Mouse (Mus musculus): Measurements from ENCODE around the gene Tubgcp6. TPM values are rescaled to one million over a fixed set of nuclear protein-coding genes. Genes with fewer than 3 reads are reported as not detected.

Tubgcp6 gene
- polyA plus RNA-seq, 2 experiments: 6.3 to 12.0 TPM

GRCm38 (mm10) chr15:89144965-89145364 is 22.1 kb upstream of the Tubgcp6 start:
- no peak overlapping the region for H3K4me3 ChIP-seq (ENCODE audit: insufficient read depth in 1 of 2, low read depth in 2 of 2, low read length in 2 of 2)
- no peak for TF ChIP-seq EP300 (IDR thresholded peaks at IDR 0.05; ENCODE audit: low read depth)
- no peak for TF ChIP-seq CTCF (IDR thresholded peaks at IDR 0.05; ENCODE audit: low read depth)
- ATAC-seq (ENCODE audit: insufficient read depth) (no peak), DNase-seq (ENCODE audit: low read depth in 3 of 3, low spot score in 3 of 3) (no peak)
- H3K9ac ChIP-seq (replicated peaks): no peak overlapping the region
- H3K27me3 ChIP-seq (ENCODE audit: control insufficient read depth, insufficient read depth, low read length): peaks cover 71% of the 10 kb centered on the region
- H3K4me1 ChIP-seq (replicated peaks; ENCODE audit: control insufficient read depth in 2 of 2, insufficient read depth in 2 of 2, low read length in 1 of 2): no peaks in the 10 kb centered on the region; a peak in 1 of 4 replicates
- no peak overlapping the region for H3K4me2 ChIP-seq (ENCODE audit: low read depth)
- no peak overlapping the region for H3K27ac ChIP-seq
- 46% methylated on average over 11 of the region's 11 CpGs for WGBS (ENCODE audit: insufficient replicate concordance)
- no peaks in the 10 kb centered on the region for H3K36me3 ChIP-seq (replicated peaks; ENCODE audit: control insufficient read depth, insufficient read depth, low read depth)
- H3K9me3 ChIP-seq (ENCODE audit: control insufficient read depth, low read length): no peaks in the 10 kb centered on the region

GRCm38 (mm10) chr15:89143134-89143533 is 20.2 kb upstream of the Tubgcp6 start:
- Histone ChIP-seq H3K4me1 (replicated peaks; ENCODE audit: control insufficient read depth in 2 of 2, insufficient read depth in 2 of 2, low read length in 1 of 2) (no peaks in the 10 kb centered on the region), H3K9me3 (ENCODE audit: control insufficient read depth, low read length) (no peaks in the 10 kb centered on the region), H3K9ac (replicated peaks) (no peak overlapping the region), H3K27ac (no peak overlapping the region), H3K27me3 (ENCODE audit: control insufficient read depth, insufficient read depth, low read length) (peaks cover 70% of the 10 kb centered on the region), H3K4me2 (ENCODE audit: low read depth) (no peak overlapping the region), H3K4me3 (ENCODE audit: insufficient read depth in 1 of 2, low read depth in 2 of 2, low read length in 2 of 2) (no peak overlapping the region), H3K36me3 (replicated peaks; ENCODE audit: control insufficient read depth, insufficient read depth, low read depth) (no peaks in the 10 kb centered on the region)
- no peak for ATAC-seq (ENCODE audit: insufficient read depth)
- no peak for TF ChIP-seq CTCF (IDR thresholded peaks at IDR 0.05; ENCODE audit: low read depth)
- no peak for TF ChIP-seq EP300 (IDR thresholded peaks at IDR 0.05; ENCODE audit: low read depth)
- no peak for DNase-seq (ENCODE audit: low read depth in 3 of 3, low spot score in 3 of 3)
- WGBS (ENCODE audit: insufficient replicate concordance): 35% methylated on average over 2 of the region's 2 CpGs

- H3K4me2 ChIP-seq (ENCODE audit: low read depth): no peak overlapping the region
- ATAC-seq (ENCODE audit: insufficient read depth): no peak
- no peaks in the 10 kb centered on the region for H3K4me1 ChIP-seq (replicated peaks; ENCODE audit: control insufficient read depth in 2 of 2, insufficient read depth in 2 of 2, low read length in 1 of 2)
- no peak overlapping the region for H3K27ac ChIP-seq
- TF ChIP-seq EP300 (IDR thresholded peaks at IDR 0.05; ENCODE audit: low read depth) (no peak), CTCF (IDR thresholded peaks at IDR 0.05; ENCODE audit: low read depth) (no peak)
- no peak overlapping the region for H3K4me3 ChIP-seq (ENCODE audit: insufficient read depth in 1 of 2, low read depth in 2 of 2, low read length in 2 of 2)
- H3K9me3 ChIP-seq (ENCODE audit: control insufficient read depth, low read length): no peaks in the 10 kb centered on the region
- 44% methylated on average over 4 of the region's 4 CpGs for WGBS (ENCODE audit: insufficient replicate concordance)
- no peak overlapping the region for H3K9ac ChIP-seq (replicated peaks)
- DNase-seq (ENCODE audit: low read depth in 3 of 3, low spot score in 3 of 3): no peak
- no peaks in the 10 kb centered on the region for H3K36me3 ChIP-seq (replicated peaks; ENCODE audit: control insufficient read depth, insufficient read depth, low read depth)
- peaks cover 61% of the 10 kb centered on the region for H3K27me3 ChIP-seq (ENCODE audit: control insufficient read depth, insufficient read depth, low read length)
These were observed 19.0 kb upstream of the Tubgcp6 start for GRCm38 (mm10) chr15:89141905-89142304.

GRCm38 (mm10) chr15:89141443-89141842 is 18.5 kb upstream of the Tubgcp6 start:
- DNase-seq (ENCODE audit: low read depth in 3 of 3, low spot score in 3 of 3) (no peak), ATAC-seq (ENCODE audit: insufficient read depth) (no peak)
- Histone ChIP-seq H3K4me2 (ENCODE audit: low read depth) (no peak overlapping the region), H3K36me3 (replicated peaks; ENCODE audit: control insufficient read depth, insufficient read depth, low read depth) (no peaks in the 10 kb centered on the region), H3K27me3 (ENCODE audit: control insufficient read depth, insufficient read depth, low read length) (peaks cover 57% of the 10 kb centered on the region), H3K4me1 (replicated peaks; ENCODE audit: control insufficient read depth in 2 of 2, insufficient read depth in 2 of 2, low read length in 1 of 2) (no peaks in the 10 kb centered on the region), H3K9ac (replicated peaks) (no peak overlapping the region), H3K4me3 (ENCODE audit: insufficient read depth in 1 of 2, low read depth in 2 of 2, low read length in 2 of 2) (no peak overlapping the region), H3K27ac (no peak overlapping the region), H3K9me3 (ENCODE audit: control insufficient read depth, low read length) (no peaks in the 10 kb centered on the region)
- TF ChIP-seq EP300 (IDR thresholded peaks at IDR 0.05; ENCODE audit: low read depth) (no peak), CTCF (IDR thresholded peaks at IDR 0.05; ENCODE audit: low read depth) (no peak)
- WGBS (ENCODE audit: insufficient replicate concordance): 20% methylated on average over 5 of the region's 5 CpGs

- Histone ChIP-seq H3K36me3 (replicated peaks; ENCODE audit: control insufficient read depth, insufficient read depth, low read depth) (no peaks in the 10 kb centered on the region), H3K4me3 (ENCODE audit: insufficient read depth in 1 of 2, low read depth in 2 of 2, low read length in 2 of 2) (peak within 1 kb of the TSS; percentile 15 to 16; a peak in 2 of 4 replicates), H3K9me3 (ENCODE audit: control insufficient read depth, low read length) (no peaks in the 10 kb centered on the region), H3K4me2 (ENCODE audit: low read depth) (peak within 1 kb of the TSS; percentile 32), H3K4me1 (replicated peaks; ENCODE audit: control insufficient read depth in 2 of 2, insufficient read depth in 2 of 2, low read length in 1 of 2) (no peaks in the 10 kb centered on the region), H3K9ac (replicated peaks) (no peak within 1 kb of the TSS), H3K27me3 (ENCODE audit: control insufficient read depth, insufficient read depth, low read length) (peaks cover 50% of the 10 kb centered on the region), H3K27ac (no peak within 1 kb of the TSS)
- DNase-seq (ENCODE audit: low read depth in 3 of 3, low spot score in 3 of 3) (no peak), ATAC-seq (ENCODE audit: insufficient read depth) (no peak)
- 3% methylated on average over 21 of the region's 21 CpGs for whole genome bisulfite sequencing (ENCODE audit: insufficient replicate concordance)
- TF ChIP-seq EP300 (IDR thresholded peaks at IDR 0.05; ENCODE audit: low read depth) (no peak), CTCF (IDR thresholded peaks at IDR 0.05; ENCODE audit: low read depth) (no peak)
These were observed 17.8 kb upstream of the Tubgcp6 start, which contains the start of gene Mapk12 for GRCm38 (mm10) chr15:89140659-89141252. Gene Mapk12, minus strand, starts transcription at chr15:89140703.

Data from liver, embryonic 14.5 days (tissue).